Mouse (Mus musculus) A20 (cell line): ENCODE measurements around the gene Matn1.
A peak's percentile ranks its signal among the peaks of the same experiment; 100 is the strongest.

Experiments used
- DNase-seq: peaks from one replicate; pipeline ENCODE4 v3.0.0-alpha.2; 2011; ENCODE audit warnings: low read depth, low spot score

Gene Matn1

DNA sequence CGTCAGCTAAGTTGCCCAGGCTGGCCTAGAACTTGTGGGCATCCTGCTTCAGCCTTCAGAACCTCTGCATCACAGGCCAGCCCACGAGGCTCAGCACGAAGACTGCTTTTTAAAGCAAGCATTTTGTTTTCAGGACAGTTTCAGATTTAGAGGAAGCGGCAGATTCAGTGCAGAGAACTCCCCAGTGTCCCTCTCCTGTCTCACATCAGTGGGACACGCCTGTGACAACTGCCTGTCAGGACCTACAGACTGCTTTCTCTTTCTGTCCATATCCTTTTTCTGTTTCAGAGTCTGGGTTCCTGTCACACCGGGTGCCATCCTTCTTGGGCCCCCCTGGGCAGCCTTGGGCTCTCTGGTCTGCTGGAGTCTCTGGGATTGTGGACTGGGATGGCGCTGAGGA is 27.5 kb upstream of the Matn1 start:
- peak; percentile 41 for DNase-seq

DNA sequence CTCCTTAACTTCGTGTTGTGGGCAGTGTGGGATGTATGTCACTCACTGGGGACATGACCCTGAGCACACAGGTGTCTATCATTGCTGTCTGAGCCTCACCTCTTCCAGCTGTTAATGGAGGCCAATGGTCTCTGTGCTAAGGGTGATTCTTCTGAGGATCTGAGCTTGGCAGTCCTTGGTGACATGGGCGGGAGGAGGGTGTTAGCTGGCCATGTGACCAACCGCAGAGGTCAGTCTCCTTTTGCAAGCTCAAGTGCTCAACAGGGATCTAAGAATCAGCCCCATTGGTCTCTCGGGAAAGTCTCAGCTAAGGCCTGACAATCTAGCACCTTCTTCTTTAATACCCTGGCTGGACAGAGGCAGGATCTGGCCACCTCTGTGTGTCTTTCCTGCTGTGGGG is 26.6 kb upstream of the Matn1 start:
- DNase-seq: no peak

DNA sequence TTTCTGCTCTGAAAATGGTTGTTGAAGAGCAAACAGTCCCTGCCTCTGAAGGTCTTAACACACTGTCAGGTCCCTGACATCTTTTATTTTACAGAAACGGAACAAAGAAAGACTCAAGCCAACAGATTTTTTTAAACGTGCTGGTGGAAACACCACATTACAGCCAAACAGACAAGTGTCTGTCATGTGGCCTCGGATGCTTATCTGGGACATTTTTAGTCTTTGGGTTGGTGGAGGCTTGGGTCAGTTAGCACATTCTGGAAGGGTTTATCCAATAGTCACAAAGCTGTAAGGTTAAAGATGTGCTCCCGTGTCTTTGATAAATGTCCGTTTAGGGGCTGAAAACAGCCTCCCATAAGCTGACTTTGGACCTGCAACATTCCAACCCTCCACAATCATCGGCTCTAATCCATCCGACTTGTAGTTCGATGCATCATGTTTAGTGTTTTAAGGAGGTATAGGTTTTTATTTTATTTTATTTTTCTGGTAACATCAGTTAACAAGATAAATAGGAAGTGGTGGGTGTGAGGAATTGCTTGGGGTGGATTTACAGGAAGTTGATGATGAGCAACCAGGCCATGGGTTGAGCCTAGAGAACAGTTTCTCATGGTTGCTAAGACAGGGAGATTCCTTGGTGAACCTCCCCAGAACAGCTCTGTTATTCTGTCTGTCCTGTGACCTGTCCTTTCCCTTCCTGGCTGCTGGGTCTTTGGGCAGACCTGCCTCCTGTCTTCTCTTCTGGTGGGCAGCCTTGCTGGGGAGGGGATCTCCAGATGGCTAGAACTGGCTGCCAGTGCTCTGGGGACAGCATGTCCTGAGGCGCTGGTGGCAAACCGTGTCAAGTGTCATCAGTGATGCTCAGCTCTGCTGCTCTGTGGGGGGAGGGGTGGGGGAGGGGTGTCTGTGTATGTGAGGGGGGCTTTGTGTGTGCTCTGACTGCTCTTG is 25.1 kb upstream of the Matn1 start:
- DNase-seq: peak; percentile 15

DNA sequence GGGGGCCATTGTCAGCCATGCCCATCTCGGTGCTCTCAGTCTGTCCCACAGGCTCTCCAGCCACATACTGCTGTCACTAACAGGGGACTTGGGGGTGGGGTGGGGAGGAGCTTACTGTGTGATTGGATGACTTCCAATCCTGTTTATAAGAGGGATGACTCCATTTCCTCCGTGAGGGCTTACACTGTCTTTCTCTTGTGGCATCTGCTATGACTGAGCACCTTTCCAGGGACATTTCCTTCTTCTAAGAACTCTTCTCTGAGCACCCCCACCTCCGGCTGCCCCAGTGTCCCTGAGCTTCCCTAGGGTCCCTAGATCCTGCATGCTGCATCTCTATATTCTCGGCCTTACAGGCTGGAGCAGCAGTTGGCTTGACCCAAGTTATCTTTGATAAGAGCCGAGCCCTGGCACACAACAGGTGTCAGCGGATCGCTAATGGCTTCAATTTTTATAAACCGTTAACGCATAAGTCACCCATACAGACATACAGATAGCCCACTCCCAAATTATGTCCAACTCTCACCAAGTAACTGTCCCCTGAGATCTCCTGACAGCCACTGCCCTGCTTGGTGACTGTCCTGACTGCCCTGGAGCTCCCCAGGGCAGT is 24.3 kb upstream of the Matn1 start:
- DNase-seq: peak; percentile 16

DNA sequence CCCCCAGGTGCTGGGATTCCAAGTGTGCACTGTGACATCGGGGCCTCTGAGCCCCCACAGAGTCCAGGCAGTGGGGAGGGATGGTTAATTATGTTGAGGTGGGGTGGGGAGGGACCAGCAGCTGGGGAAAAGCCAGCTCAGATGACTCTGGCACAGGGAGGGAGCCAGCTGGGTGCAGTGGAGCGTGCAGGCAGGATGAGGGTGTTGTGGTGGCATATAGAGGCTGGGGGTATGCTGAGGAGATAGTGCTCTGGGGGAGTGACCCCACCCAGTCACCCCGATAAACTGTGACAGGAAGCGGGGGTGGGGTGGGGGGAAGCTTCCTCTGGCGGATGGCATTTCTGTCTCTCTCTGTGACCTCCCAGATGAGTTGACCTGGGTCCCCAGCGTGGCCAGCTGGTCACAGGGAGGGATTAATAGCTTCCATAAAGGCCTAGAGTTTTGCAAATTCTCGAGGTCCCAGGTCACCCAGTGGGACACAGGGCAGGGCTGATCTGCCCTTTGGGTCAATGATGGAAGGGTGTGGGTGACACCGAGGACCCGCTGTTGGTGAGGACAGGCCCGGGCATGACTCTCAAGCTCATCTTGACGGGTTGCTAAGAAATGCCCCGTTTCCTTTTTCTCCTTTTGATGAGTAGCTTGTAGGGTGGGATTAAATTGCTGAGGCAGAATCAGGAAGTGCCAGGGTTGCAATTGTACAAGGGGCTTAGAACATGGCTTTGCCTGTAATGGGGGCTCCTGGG is 23.1 kb upstream of the Matn1 start:
- peak; percentile 81 for DNase-seq

DNA sequence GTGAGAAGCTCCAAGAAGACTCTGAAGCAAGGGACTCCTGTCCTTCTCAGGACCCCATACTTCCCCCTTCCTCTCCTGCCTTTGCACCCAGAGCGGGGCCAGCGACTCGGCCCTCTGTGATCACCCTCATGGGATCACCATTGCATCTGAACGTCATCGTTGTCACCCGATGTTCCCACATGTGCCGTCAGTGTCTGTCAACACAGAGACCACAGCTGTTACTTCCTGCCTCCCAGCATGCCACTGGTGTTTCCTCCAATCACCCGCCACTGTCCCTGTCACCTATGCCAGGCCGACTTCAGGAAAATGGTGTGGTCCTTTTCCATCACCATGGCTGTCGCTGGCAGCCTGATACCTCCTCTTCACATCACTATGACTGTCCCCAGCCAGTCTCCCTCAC is 22.2 kb upstream of the Matn1 start:
- DNase-seq: no peak

DNA sequence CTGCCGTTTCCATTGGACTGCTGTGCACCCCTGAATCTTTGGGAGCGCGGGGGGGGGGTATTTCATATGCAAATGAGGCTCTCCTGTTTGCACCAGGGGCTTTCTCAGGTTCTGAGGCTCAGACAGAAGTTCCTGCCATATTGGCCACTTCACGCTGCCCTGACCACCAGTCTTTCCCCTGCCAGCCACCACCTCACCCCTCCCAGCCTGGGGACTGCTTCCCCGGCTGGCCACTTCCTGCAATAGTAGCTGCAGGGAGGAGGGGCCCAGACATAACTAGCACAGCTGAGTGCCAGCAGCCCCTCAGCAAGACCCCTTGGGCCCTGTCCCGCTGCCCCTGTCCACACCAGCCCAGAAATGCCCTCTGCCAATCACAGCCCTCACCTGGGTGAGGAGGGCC is 17.9 kb upstream of the Matn1 start:
- DNase-seq: no peak

DNA sequence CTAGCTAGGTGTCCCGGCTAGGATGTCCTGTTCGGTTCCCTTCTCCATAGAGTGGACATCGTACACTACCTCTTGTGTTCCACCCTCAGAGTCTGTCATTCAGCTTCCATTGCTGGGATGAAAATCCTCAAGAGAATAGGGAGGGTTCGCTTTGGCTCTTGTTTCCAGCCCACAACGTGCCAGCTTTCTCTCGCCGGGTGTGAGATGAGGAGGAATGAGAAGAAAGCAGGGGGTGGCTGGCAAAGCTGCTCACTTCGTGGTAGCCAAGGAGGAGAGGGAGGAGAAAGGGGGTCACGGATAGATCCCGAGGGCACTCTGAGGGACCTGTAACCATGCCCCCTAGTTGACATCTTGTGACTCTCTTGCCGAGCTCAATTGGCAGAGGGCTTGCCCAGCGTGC is 16.4 kb upstream of the Matn1 start:
- no peak for DNase-seq

DNA sequence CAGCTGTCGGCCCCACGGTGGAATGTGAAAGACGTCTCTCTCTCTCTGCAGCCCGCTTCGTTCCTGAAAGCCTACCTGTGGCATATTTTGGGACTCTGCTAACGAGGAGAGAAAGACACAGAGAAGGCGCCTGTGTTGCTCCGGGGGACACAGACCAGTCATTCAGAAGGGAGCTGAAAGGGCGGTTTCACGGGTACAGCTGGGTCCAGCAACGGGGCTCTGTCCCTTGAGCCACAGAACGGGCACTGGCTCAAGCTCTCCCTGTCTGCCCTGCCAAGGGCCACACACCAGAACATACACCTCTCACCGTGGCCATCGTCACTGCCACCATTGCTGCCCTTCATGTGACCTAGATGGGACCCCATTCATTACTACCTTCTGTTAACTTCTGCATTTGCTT is 1.5 kb upstream of the Matn1 start:
- no peak for DNase-seq

DNA sequence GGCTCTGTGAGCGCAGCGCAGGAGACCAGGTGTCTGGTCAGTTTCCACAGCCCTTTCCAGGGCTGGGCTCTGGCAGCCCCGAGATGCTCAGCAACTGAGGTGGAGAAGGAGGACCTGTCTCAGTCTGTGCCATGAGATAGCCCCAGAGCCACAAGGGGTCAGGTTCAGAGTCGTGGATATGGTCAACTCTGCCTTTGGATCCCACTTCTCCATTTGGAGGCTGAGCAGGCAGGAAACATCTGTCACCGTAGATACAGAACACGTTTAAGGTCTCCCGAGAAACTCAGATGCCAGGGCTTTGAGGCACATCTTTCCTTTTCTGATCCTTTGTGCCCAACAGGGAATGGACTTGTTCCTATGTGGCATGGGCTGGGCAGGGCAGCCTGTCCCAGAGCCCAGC is 594 bp downstream of the Matn1 start:
- no peak for DNase-seq

DNA sequence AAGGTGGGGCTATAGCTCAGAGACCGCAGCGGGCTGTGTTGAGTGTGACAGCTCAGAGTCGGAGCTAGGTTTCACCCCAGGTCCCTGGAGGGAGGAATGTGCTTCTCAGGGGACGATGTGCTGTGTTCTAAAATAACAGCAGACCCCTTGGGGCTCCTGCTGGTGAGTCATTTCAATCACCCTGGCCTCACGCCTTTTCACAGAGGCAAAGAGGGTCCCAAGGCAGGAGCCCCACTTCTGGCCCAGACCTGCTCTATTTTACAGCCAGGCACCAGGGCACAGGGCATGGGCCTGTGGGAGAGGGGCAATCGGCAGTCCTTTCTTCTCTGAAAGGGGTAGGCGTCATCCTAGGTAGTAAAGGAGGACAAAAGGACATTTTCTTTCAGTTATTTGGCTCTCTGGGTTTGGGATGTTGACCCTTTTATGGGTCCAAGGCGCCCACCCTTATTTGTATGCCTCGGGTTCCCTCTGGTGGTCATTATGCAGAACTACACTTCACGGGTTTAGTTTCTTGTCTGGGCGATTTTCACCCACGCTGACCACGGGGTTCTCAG is 3.0 kb downstream of the Matn1 start:
- peak; percentile 56 for DNase-seq

DNA sequence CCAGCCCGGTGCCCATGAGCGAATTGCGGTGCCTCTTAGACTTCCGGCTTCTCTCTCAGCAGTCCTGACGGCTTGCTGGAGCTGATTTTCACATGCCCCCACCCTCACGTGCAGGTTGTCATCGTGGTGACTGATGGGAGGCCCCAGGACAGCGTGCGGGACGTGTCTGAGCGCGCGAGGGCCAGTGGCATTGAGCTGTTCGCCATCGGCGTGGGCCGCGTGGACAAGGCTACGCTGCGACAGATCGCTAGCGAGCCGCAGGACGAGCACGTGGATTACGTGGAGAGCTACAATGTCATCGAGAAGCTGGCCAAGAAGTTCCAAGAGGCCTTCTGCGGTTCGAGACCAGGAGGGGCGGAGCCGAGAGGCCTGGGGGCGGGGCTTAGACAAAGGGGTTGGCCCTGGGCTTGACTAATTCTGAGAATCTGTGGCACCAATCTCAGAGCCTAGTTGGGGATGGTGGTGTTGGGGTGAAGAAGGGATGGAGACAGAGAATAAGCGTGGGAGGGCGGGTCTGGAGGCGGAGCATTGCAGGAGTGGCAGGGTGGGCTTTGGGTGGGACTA is 5.7 kb downstream of the Matn1 start:
- DNase-seq: no peak

DNA sequence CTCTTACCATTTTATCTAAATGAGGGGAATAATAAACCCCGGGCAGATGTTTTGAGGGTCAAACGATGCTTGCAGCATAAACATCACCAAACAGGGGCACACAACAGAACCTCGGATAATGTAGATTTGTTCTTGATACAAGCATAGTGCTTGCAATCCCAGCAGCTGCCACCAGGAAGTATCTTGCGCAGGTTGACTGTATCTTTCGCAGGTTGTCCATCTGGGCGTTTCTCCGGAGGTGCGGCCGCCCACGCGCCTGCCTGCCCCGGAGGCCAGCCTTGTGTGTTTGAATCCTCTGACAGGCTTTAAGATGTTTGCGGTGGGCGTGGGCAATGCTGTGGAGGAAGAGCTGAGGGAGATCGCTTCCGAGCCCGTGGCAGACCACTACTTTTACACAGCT is 8.3 kb downstream of the Matn1 start:
- peak; percentile 66 for DNase-seq

DNA sequence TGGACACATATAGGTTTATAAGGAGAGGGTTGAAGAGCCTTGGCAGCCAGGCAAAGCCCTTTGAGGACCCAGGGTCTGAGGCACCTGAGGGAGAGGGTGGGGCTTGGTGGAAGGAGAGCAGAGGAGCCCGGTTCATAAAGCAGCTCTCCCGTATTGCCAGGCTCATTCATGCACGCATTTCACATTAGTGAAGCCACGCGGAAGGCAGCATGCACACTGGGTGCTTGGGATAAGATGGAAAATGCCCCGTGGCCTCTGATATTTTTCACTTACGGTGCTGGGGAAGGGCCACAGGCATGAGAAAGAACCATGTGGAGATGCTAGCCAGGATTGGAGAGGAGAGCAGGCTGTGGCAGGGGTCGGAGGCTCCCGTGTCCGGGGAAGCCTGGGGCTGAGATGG is 13.0 kb downstream of the Matn1 start:
- no peak for DNase-seq

DNA sequence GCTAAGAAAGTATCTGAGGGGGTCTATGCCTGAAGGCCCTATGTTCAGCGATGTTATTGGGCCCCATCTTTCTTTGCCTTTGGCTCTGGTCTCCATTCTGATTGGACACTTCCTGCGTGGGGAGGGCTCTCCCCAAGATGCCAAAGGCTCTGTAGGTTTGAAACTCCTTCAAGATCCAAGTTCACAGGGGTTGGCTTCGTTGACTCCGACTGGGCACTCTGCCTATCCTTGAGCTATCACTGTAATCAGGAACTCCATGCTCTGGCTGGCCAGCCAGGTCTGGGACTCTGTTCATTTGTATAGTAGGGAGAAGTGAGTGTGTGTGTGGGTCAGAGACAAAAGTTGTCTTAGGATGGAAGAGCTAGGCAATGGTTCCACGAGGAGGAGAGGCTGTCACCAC is 14.6 kb downstream of the Matn1 start:
- no peak for DNase-seq

DNA sequence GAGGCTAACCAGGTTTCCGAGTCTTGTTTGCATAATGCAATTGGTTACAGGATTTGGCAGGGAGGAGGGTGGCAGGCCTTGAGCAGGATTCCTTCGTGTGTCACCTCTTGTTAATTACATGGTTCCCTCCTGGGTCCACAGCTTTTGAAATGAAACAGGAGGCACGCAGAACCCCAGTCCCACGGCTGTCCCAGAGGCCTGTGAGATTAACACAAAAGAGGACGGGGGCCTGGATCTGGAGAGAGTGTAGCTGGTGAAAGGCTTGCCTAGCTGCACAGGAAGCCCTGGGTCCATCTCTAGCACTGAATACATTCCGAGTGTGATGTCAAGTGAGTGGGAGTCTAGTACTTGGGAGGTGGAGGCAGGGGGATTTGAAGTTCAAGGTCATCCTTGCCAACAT is 15.5 kb downstream of the Matn1 start:
- DNase-seq: no peak

DNA sequence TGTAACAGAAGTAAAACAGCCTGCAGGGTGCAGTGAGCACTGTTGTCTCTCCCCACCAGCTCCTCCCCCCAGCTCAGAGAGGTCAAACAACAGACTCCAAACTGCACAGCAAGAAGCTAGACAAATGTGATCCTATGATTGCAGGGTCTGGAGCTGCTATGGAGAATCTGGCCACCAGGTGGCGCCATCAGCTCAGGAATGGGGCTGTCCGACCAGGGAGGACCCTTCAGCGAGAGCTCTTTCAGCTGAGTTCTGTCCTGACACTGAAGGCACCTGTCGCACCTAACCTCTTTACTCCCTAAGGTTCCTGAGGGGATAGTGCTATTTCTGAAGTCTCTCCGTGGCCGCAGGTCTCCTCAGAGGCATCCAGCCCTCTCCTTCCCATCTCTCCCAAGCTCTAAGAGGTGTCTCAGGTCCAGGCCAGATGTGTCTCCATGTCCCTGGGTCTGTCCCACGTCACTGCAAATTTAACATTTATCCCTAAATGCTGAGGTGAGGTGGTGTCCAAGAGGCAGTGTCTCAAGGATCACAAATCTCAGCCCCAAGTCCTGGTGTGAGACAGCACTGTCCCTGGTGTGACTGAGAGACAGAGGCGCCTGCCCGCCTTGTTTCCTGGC is 16.0 kb downstream of the Matn1 start:
- DNase-seq: peak; percentile 72

DNA sequence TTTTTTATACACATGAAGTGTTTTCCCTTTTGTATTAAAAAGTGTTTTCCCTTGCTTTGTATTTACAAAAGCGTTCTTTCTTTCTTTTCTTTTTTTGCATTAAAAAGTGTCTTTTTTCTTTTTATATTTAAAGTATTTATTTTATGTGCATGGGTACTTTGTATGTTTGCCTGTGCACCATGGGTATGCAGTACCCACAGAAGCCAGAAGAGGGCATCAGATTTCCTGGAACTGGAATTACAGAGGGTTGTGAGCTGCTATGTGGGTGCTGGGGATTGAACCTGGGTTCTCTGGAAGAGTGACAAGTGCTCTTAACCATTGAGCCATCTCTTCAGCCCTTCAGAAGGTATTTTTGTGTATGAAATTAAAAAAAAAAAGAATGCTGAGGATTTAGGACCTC is 27.1 kb downstream of the Matn1 start:
- DNase-seq: peak; percentile 16

DNA sequence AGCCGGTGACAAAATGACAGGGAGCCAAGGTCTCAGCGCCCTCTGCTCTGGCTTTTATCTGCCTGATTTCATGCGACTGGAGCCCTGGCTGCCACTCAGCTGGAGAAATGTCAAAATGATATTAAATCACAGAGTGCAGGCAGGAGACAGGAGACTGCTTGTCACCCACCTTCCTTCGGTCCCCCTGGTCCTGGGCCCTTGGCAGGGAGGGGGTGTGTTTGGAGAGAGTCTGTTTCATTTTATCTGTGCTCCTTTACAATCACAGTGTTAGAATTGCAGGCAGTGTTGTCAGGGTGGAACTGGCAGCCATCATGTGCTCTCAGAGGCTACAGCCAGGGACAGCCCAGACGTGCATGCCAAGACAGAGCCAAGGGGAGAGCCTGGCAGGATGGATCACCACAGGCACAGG is 28.2 kb downstream of the Matn1 start:
- no peak for DNase-seq

DNA sequence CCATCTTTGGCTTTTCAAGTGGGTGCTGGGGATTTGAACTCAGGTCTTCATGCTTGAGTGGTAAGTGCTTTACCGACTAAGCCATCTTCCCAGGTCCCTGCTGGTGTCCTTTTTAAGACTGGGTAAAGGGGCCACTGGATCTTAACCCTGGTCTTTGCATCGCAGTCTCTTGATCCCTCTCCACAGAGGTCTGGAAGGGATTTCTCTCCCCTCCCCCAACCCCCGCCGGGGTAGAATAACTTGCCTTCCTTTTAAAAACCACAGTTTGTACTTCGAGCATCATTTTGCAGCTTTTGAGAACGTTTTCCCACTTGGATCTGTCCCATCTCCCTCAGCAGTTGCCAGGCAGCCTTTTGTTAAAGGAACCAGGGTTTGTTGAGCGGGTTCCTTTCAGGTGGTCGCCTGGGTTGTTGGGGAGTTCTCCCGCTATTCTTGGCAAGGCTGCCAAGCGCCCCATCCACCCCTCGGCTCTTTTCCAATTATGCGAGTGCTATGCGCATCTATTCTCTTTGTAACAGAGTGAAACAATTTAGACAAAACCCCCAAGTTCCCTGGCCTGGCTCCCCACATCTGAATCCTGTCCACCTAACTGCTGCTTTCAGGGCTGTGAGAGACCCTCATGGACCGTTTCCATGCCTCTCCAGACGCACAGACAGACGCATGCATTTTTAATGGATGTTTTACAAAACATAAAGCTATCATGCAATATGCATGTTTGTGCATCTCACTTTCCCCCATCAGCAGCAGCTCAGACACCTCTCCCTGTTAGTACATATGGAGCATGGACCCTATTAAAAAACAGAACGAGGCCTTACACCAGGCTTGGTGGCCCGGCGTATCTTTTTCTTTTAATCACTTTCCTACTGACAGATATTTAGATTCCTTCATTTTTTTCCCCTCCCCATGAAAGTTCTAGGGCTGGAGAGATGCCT is 29.4 kb downstream of the Matn1 start:
- no peak for DNase-seq
